Comparison of ENCODE assay signal across 8 mouse cellular contexts in genomic region chr12:69892371-69893251, GRCm38 (mm10). TPM values are rescaled to one million over a fixed set of nuclear protein-coding genes. Genes with fewer than 3 reads are reported as not detected.
DNase-seq lines count a peak whose midpoint lies in the region; ATAC-seq and TF ChIP-seq lines count a peak whose summit lies in the region.

Gene Atl1, plus strand, starts transcription at chr12:69892614.
Gene Map4k5, minus strand, starts transcription at chr12:69893200.

- dilution Hi-C loops in CH12.LX (cut with MboI; ENCODE audit: extremely low pct_ligation_motif_present, extremely low pct_unique_long_range_greater_than_20kb, low sequenced_read_pairs) = no loop called here

- peak; percentile 93 for ATAC-seq in heart, embryonic 15.5 days (replicated peaks; ENCODE audit: insufficient number of reproducible peaks, insufficient read depth, low FRiP score, low read depth)
- peak; percentile 96 for ATAC-seq in liver, embryonic 13.5 days (ENCODE audit: low read depth)
- ATAC-seq in stomach, embryonic 14.5 days (ENCODE audit: insufficient number of reproducible peaks, insufficient read depth, low FRiP score, low read depth) = peak; percentile 94

- H3K4me2 ChIP-seq in CH12.LX (ENCODE audit: insufficient read depth, low read depth, poor library complexity, severe bottlenecking) = peak within 1 kb of the TSS; percentile 84
- H3K4me2 ChIP-seq in heart, embryonic 15.5 days = peak within 1 kb of the TSS; percentile 75
- peak within 1 kb of the TSS; percentile 92 for H3K4me2 ChIP-seq in liver, embryonic 13.5 days
- H3K4me2 ChIP-seq in stomach, embryonic 14.5 days (replicated peaks; ENCODE audit: low read depth, low read length) = peak within 1 kb of the TSS; percentile 72

- TF ChIP-seq CTCF in CH12.LX (conservative IDR thresholded peaks at IDR 0.05 in 1 of 2, IDR thresholded peaks at IDR 0.05 in 1 of 2; ENCODE audit: low read depth in 2 of 2, low read length in 2 of 2) = peak in 1 of 2 experiments; percentile 86; a peak in 2 of 4 replicates

- in situ Hi-C loops in CH12.LX (cut with MboI; ENCODE audit: low pct_ligation_motif_present, low pct_unique_long_range_greater_than_20kb, low sequenced_read_pairs) = loop anchor here (10.0 kb wide), 1 partner anchor 128 kb away; no protein-coding TSS in a partner anchor

- H3K9me3 ChIP-seq in CH12.LX (replicated peaks; ENCODE audit: low read length) = peaks cover 2% of the 10 kb centered on the region
- no peaks in the 10 kb centered on the region for H3K9me3 ChIP-seq in forebrain, embryonic 10.5 days
- H3K9me3 ChIP-seq in heart, embryonic 15.5 days (replicated peaks) = no peaks in the 10 kb centered on the region
- no peaks in the 10 kb centered on the region for H3K9me3 ChIP-seq in liver, embryonic 13.5 days (replicated peaks)
- no peaks in the 10 kb centered on the region for H3K9me3 ChIP-seq in stomach, embryonic 14.5 days (ENCODE audit: control insufficient read depth, low read depth, low read length)

- peak within 1 kb of the TSS; percentile 27 for H3K27ac ChIP-seq in CH12.LX (ENCODE audit: insufficient read depth, low read depth)
- peak within 1 kb of the TSS; percentile 98 for H3K27ac ChIP-seq in forebrain, embryonic 10.5 days
- H3K27ac ChIP-seq in heart, embryonic 15.5 days = peak within 1 kb of the TSS; percentile 95
- peak within 1 kb of the TSS; percentile 96 for H3K27ac ChIP-seq in liver, embryonic 13.5 days
- peak within 1 kb of the TSS; percentile 92 for H3K27ac ChIP-seq in stomach, embryonic 14.5 days (ENCODE audit: low read length)

- H3K4me3 ChIP-seq in CH12.LX (replicated peaks in 1 of 3; ENCODE audit: low read depth in 2 of 3, low read length in 2 of 3, poor library complexity in 1 of 3) = peak within 1 kb of the TSS; percentile 77 to 87 (median 80)
- H3K4me3 ChIP-seq in forebrain, embryonic 10.5 days = peak within 1 kb of the TSS; percentile 91
- peak within 1 kb of the TSS; percentile 88 for H3K4me3 ChIP-seq in heart, embryonic 15.5 days
- H3K4me3 ChIP-seq in liver, embryonic 13.5 days (replicated peaks) = peak within 1 kb of the TSS; percentile 95
- peak within 1 kb of the TSS; percentile 90 for H3K4me3 ChIP-seq in stomach, embryonic 14.5 days (ENCODE audit: low read depth, low read length)

- WGBS in forebrain, embryonic 10.5 days = under 1% methylated on average over 118 of the region's 118 CpGs
- WGBS in heart, embryonic 15.5 days = under 1% methylated on average over 105 of the region's 118 CpGs
- WGBS in liver, embryonic 13.5 days (ENCODE audit: insufficient replicate concordance) = under 1% methylated on average over 116 of the region's 118 CpGs
- WGBS in stomach, embryonic 14.5 days = under 1% methylated on average over 98 of the region's 118 CpGs

- H3K36me3 ChIP-seq in CH12.LX (replicated peaks in 1 of 2; ENCODE audit: control insufficient read depth in 1 of 2, insufficient read depth in 1 of 2, low read length in 1 of 2) = peaks cover 0 to 7% of the 10 kb centered on the region in 2 experiments
- peaks cover 10% of the 10 kb centered on the region; the same call in 1 of the 2 replicates for H3K36me3 ChIP-seq in forebrain, embryonic 10.5 days (replicated peaks)
- no peaks in the 10 kb centered on the region for H3K36me3 ChIP-seq in heart, embryonic 15.5 days
- peaks cover 9% of the 10 kb centered on the region for H3K36me3 ChIP-seq in liver, embryonic 13.5 days
- no peaks in the 10 kb centered on the region; the same call in 1 of the 2 replicates for H3K36me3 ChIP-seq in stomach, embryonic 14.5 days (ENCODE audit: control insufficient read depth, insufficient read depth, low read length)

- TF ChIP-seq RAD21 in CH12.LX (IDR thresholded peaks at IDR 0.05; ENCODE audit: low read depth, low read length) = peak; percentile 82

- H3K79me2 ChIP-seq in CH12.LX (replicated peaks; ENCODE audit: control insufficient read depth, extremely low read depth, insufficient read depth, poor library complexity, severe bottlenecking) = no peaks in the 10 kb centered on the region; the same call in 1 of the 2 replicates

- TF ChIP-seq POLR2A in CH12.LX (IDR thresholded peaks at IDR 0.05; ENCODE audit: low read depth, low read length) = peak; percentile 61

- no peak for TF ChIP-seq EP300 in CH12.LX (IDR thresholded peaks at IDR 0.05; ENCODE audit: low read length)

- peaks cover 10 to 27% of the 10 kb centered on the region in 2 experiments; a peak in 3 of 4 replicates for H3K4me1 ChIP-seq in CH12.LX (ENCODE audit: control insufficient read depth in 1 of 2, insufficient read depth in 2 of 2)
- peaks cover 43% of the 10 kb centered on the region for H3K4me1 ChIP-seq in forebrain, embryonic 10.5 days
- peaks cover 28% of the 10 kb centered on the region for H3K4me1 ChIP-seq in heart, embryonic 15.5 days (replicated peaks)
- H3K4me1 ChIP-seq in liver, embryonic 13.5 days (replicated peaks) = peaks cover 44% of the 10 kb centered on the region
- peaks cover 18% of the 10 kb centered on the region for H3K4me1 ChIP-seq in stomach, embryonic 14.5 days (ENCODE audit: control insufficient read depth, insufficient read depth, low read length)

- peak within 1 kb of the TSS; percentile 79 for H3K9ac ChIP-seq in CH12.LX (ENCODE audit: insufficient read depth, low read depth)
- peak within 1 kb of the TSS; percentile 90 for H3K9ac ChIP-seq in heart, embryonic 15.5 days
- H3K9ac ChIP-seq in liver, embryonic 13.5 days = peak within 1 kb of the TSS; percentile 98
- H3K9ac ChIP-seq in stomach, embryonic 14.5 days (replicated peaks; ENCODE audit: low read depth, low read length) = peak within 1 kb of the TSS; percentile 92

- peak; percentile 67 for DNase-seq in CH12.LX (ENCODE audit: extremely low read depth)
- DNase-seq in c-Kit-positive CD71-negative TER-119-negative erythroid progenitor cells, embryonic 14.5 days (ENCODE audit: low read depth) = peak; percentile 62
- DNase-seq in forebrain, embryonic 10.5 days (ENCODE audit: extremely low spot score, low spot score) = peak; percentile 84
- peak; percentile 89 to 93 for DNase-seq in kidney, postnatal 25 days
- DNase-seq in liver, embryonic 13.5 days = peak; percentile 87
- DNase-seq in natural killer cell, adult 2 months (ENCODE audit: low spot score in 2 of 2) = peak; percentile 66 to 80

- no peaks in the 10 kb centered on the region for H3K27me3 ChIP-seq in CH12.LX (replicated peaks)
- H3K27me3 ChIP-seq in forebrain, embryonic 10.5 days (ENCODE audit: poor library complexity, severe bottlenecking) = no peaks in the 10 kb centered on the region
- no peaks in the 10 kb centered on the region for H3K27me3 ChIP-seq in heart, embryonic 15.5 days
- no peaks in the 10 kb centered on the region for H3K27me3 ChIP-seq in liver, embryonic 13.5 days
- no peaks in the 10 kb centered on the region for H3K27me3 ChIP-seq in stomach, embryonic 14.5 days (ENCODE audit: control insufficient read depth, insufficient read depth, low read length)

TF ChIP-seq in CH12.LX, 34 proteins besides CTCF, POLR2A, EP300 and RAD21 (continues in another document):
- TF ChIP-seq HCFC1 (IDR thresholded peaks at IDR 0.05; ENCODE audit: low read depth, low read length) (peak; percentile 75), JUN (IDR thresholded peaks at IDR 0.05; ENCODE audit: insufficient read depth, low read depth, low read length) (no peak), CHD2 (IDR thresholded peaks at IDR 0.05; ENCODE audit: low read length) (0 out of 2 replicates have a peak, but pooled peaks have one; percentile 16), KAT2A (IDR thresholded peaks at IDR 0.05; ENCODE audit: insufficient replicate concordance, low read length) (0 out of 2 replicates have a peak, but pooled peaks have one; percentile 35), SIN3A (IDR thresholded peaks at IDR 0.05; ENCODE audit: low read length) (peak; percentile 67), UBTF (IDR thresholded peaks at IDR 0.05; ENCODE audit: low read depth, low read length) (peak; percentile 92), CHD1 (IDR thresholded peaks at IDR 0.05; ENCODE audit: low read depth, low read length) (no peak), MXI1 (IDR thresholded peaks at IDR 0.05; ENCODE audit: low read depth, low read length) (peak; percentile 62; the same call in 1 of the 2 replicates), NELFE (IDR thresholded peaks at IDR 0.05; ENCODE audit: low read depth, low read length) (0 out of 2 replicates have a peak, but pooled peaks have one; percentile 54), IRF4 (IDR thresholded peaks at IDR 0.05; ENCODE audit: low read depth, low read length) (peak; percentile 52; the same call in 1 of the 2 replicates), E2F4 (IDR thresholded peaks at IDR 0.05; ENCODE audit: insufficient replicate concordance, low read depth, low read length) (no peak), ZNF384 (IDR thresholded peaks at IDR 0.05; ENCODE audit: low read depth, low read length) (no peak), SMC3 (IDR thresholded peaks at IDR 0.05; ENCODE audit: low read depth, low read length) (peak; percentile 72), MEF2A (IDR thresholded peaks at IDR 0.05; ENCODE audit: borderline replicate concordance, low read depth, low read length) (peak; percentile 27; the same call in 1 of the 2 replicates), ZKSCAN1 (IDR thresholded peaks at IDR 0.05; ENCODE audit: borderline replicate concordance, low read depth, low read length) (no peak), NRF1 (IDR thresholded peaks at IDR 0.05; ENCODE audit: low read depth, low read length) (peak; percentile 56), ELF1 (IDR thresholded peaks at IDR 0.05; ENCODE audit: low read depth, low read length) (peak; percentile 50), USF1 (IDR thresholded peaks at IDR 0.05; ENCODE audit: low read depth, low read length) (no peak)

RNA-seq across cellular contexts. Expression of gene Atl1, which starts in this region (rescaled TPM):
- total RNA-seq in CH12.LX (2012; rRNA removed) (0.55 and 0.64 TPM in 2 replicates), CH12.LX (2014; rRNA removed) (0.31 and 0.51 TPM in 2 replicates)
- 0.52 and 0.74 TPM in 2 replicates for polyA plus RNA-seq in CH12.LX (2012; ENCODE audit: insufficient read length, low read depth)
- polyA plus RNA-seq in forebrain, embryonic 10.5 days (2016; fragmentation: Nextera tagmentation; extraction: Ambion mirVana) = 10.0 and 12.7 TPM in 2 replicates
- polyA plus RNA-seq in heart, embryonic 15.5 days (2015; fragmentation: Nextera tagmentation; extraction: Ambion mirVana) = 6.6 and 7.1 TPM in 2 replicates
- polyA plus RNA-seq in liver, embryonic 13.5 days (2015; fragmentation: Nextera tagmentation; extraction: Ambion mirVana) = 1.4 and 1.5 TPM in 2 replicates
- 7.3 and 7.5 TPM in 2 replicates for polyA plus RNA-seq in stomach, embryonic 14.5 days (2014; fragmentation: Nextera tagmentation; extraction: Ambion mirVana)

RNA-seq across cellular contexts. Expression of gene Map4k5, which starts in this region (rescaled TPM):
- total RNA-seq in CH12.LX (2012; rRNA removed) = 7.8 and 9.6 TPM in 2 replicates
- 12.5 and 14.0 TPM in 2 replicates for total RNA-seq in CH12.LX (2014; rRNA removed)
- polyA plus RNA-seq in CH12.LX (2012; ENCODE audit: insufficient read length, low read depth) = 12.5 and 13.5 TPM in 2 replicates
- 23.5 and 24.6 TPM in 2 replicates for polyA plus RNA-seq in forebrain, embryonic 10.5 days (2016; fragmentation: Nextera tagmentation; extraction: Ambion mirVana)
- polyA plus RNA-seq in heart, embryonic 15.5 days (2015; fragmentation: Nextera tagmentation; extraction: Ambion mirVana) = 27.7 and 29.2 TPM in 2 replicates
- 20.7 and 25.4 TPM in 2 replicates for polyA plus RNA-seq in liver, embryonic 13.5 days (2015; fragmentation: Nextera tagmentation; extraction: Ambion mirVana)
- polyA plus RNA-seq in stomach, embryonic 14.5 days (2014; fragmentation: Nextera tagmentation; extraction: Ambion mirVana) = 37.4 and 41.5 TPM in 2 replicates

Comparison
In these comparisons a context has a peak if more than half of its experiments do, and no peak if none do; other contexts are left out.
1. Peak in every context shown above with its lines: DNase-seq, ATAC-seq, H3K4me3 ChIP-seq and H3K27ac ChIP-seq.
2. H3K27ac ChIP-seq: peak in every context shown above with its lines; median percentile 98 in forebrain, embryonic 10.5 days; 96 in liver, embryonic 13.5 days; 95 in heart, embryonic 15.5 days; 92 in stomach, embryonic 14.5 days; 27 in CH12.LX.